Mouse (Mus musculus) forebrain, embryonic 11.5 days (tissue): ENCODE data around the gene Tex264. TPM values are rescaled to one million over a fixed set of nuclear protein-coding genes. Genes with fewer than 3 reads are reported as not detected.

Source experiments
- ATAC-seq: fragments of 200-750 bp; cut with Nextera tagmentation; replicated peaks from 2 replicates; pipeline ENCODE4 v1.8.0; 2017; ENCODE audit warnings: moderate TSS enrichment; ENCODE audit not compliant: low FRiP score
- DNase-seq: peaks from one replicate; pipeline ENCODE4 v3.0.0-alpha.2; 2017; ENCODE audit warnings: low spot score
- H3K27ac ChIP-seq: fragments of 300-500 bp; sonication (generic); 2 replicates; pipeline ENCODE4 v1.5.1; 2014; ENCODE audit warnings: low read depth, low read length
- H3K27me3 ChIP-seq: fragments of 300-500 bp; sonication (generic); 2 replicates; pipeline ENCODE4 v1.6.1; 2014; ENCODE audit warnings: mild to moderate bottlenecking, low read length, mixed read lengths; ENCODE audit not compliant: control insufficient read depth, insufficient read depth
- H3K36me3 ChIP-seq: fragments of 300-500 bp; sonication (generic); 2 replicates; pipeline ENCODE4 v1.6.1; 2014; ENCODE audit warnings: mild to moderate bottlenecking, low read length, moderate library complexity, mixed read lengths; ENCODE audit not compliant: control insufficient read depth, insufficient read depth
- H3K4me1 ChIP-seq: fragments of 300-500 bp; sonication (generic); replicated peaks from 2 replicates; pipeline ENCODE4 v1.6.1; 2014; ENCODE audit warnings: low read length, mixed read lengths; ENCODE audit not compliant: control insufficient read depth, insufficient read depth
- H3K4me2 ChIP-seq: fragments of 300-500 bp; sonication (generic); 2 replicates; pipeline ENCODE4 v1.6.1; 2014; ENCODE audit warnings: low read depth, mild to moderate bottlenecking, low read length, moderate library complexity, mixed read lengths; ENCODE audit not compliant: severe bottlenecking
- H3K4me3 ChIP-seq: fragments of 300-500 bp; sonication (generic); 2 replicates; pipeline ENCODE4 v1.5.1; 2014; ENCODE audit warnings: low read depth, low read length
- H3K9ac ChIP-seq: fragments of 300-500 bp; sonication (generic); 2 replicates; pipeline ENCODE4 v1.6.1; 2014; ENCODE audit warnings: low read length
- H3K9me3 ChIP-seq: fragments of 300-500 bp; sonication (generic); 2 replicates; pipeline ENCODE4 v1.6.1; 2016; ENCODE audit warnings: low read length, mixed read lengths; ENCODE audit not compliant: control insufficient read depth
- WGBS: fragments of 180-500 bp; shearing (Covaris S2); extraction: QIAGEN DNeasy Blood & Tissue Kit; methylation state at CpG from one replicate; pipeline ENCODE4 v1.1.7; 2014; 5-methylcytosine and 5-hydroxymethylcytosine counted together
- polyA plus RNA-seq: library from polyadenylated mRNA; unstranded; fragments of >200 nt; fragmentation: Nextera tagmentation; extraction: Ambion mirVana; gene quantifications from 2 replicates; pipeline ENCODE4 v1.2.1, GENCODE M21; 2014

Tex264 gene
- polyA plus RNA-seq, 1 experiment from 2014 or later = 31.9 TPM

GRCm38 (mm10) chr9:106610727-106611126 lies 75.0 kb downstream of the Tex264 start:
- Histone ChIP-seq H3K9ac (no peak overlapping the region), H3K4me1 (no peaks in the 10 kb centered on the region), H3K27me3 (no peaks in the 10 kb centered on the region), H3K4me3 (no peak overlapping the region), H3K27ac (no peak overlapping the region), H3K36me3 (no peaks in the 10 kb centered on the region), H3K9me3 (no peaks in the 10 kb centered on the region), H3K4me2 (no peak overlapping the region)
- WGBS = 85% methylated on average over 4 of the region's 4 CpGs
- no peak for DNase-seq
- ATAC-seq = no peak

Other genes starting within 250 kb of the Tex264 start
- gene Acy1, start 247.6 kb downstream of the Tex264 start, polyA plus RNA-seq = 39.5 and 43.4 TPM in 2 replicates
- 4.6 and 4.7 TPM in 2 replicates for gene Abhd14b, start 238.5 kb downstream of the Tex264 start, polyA plus RNA-seq
- gene Abhd14a, start 238.2 kb downstream of the Tex264 start, polyA plus RNA-seq = 38.3 and 41.0 TPM in 2 replicates
- 300 and 309 TPM in 2 replicates for gene Pcbp4, start 232.6 kb downstream of the Tex264 start, polyA plus RNA-seq
- 0.19 and 0.71 TPM in 2 replicates for gene Gpr62, start 220.0 kb downstream of the Tex264 start, polyA plus RNA-seq
- gene Rrp9, start 210.0 kb downstream of the Tex264 start, polyA plus RNA-seq = 56.5 and 63.7 TPM in 2 replicates
- gene Parp3, start 209.0 kb downstream of the Tex264 start, polyA plus RNA-seq = 1.2 TPM in 2 replicates
- gene Iqcf1, start 186.0 kb downstream of the Tex264 start, polyA plus RNA-seq = not detected in 2 replicates
- not detected in 2 replicates for gene Iqcf5, start 171.4 kb downstream of the Tex264 start, polyA plus RNA-seq
- not detected in 2 replicates for gene Iqcf3, start 124.3 kb downstream of the Tex264 start, polyA plus RNA-seq
- not detected in 2 replicates for gene Iqcf4, start 114.9 kb downstream of the Tex264 start, polyA plus RNA-seq
- gene Iqcf6, start 59.3 kb downstream of the Tex264 start, polyA plus RNA-seq = not detected in 2 replicates
- 3.3 TPM in 2 replicates for gene Grm2, start 29.8 kb downstream of the Tex264 start, polyA plus RNA-seq
- 7.8 and 8.0 TPM in 2 replicates for gene Rad54l2, start 103.3 kb upstream of the Tex264 start, polyA plus RNA-seq
- 37.3 and 41.3 TPM in 2 replicates for gene Dcaf1, start 135.9 kb upstream of the Tex264 start, polyA plus RNA-seq
- 35.6 and 43.6 TPM in 2 replicates for gene Rbm15b, start 201.5 kb upstream of the Tex264 start, polyA plus RNA-seq
- 242 and 264 TPM in 2 replicates for gene Manf, start 206.1 kb upstream of the Tex264 start, polyA plus RNA-seq